Mouse (Mus musculus) gastrocnemius, adult 2 months (tissue): ENCODE measurements around the gene Thnsl2. TPM values are rescaled to one million over a fixed set of nuclear protein-coding genes. Genes with fewer than 3 reads are reported as not detected.

ENCODE experiments used
- DNase-seq: peaks from one replicate; pipeline ENCODE4 v3.0.0; 2022
- H3K27ac ChIP-seq: fragments of 200-600 bp; 2 replicates; pipeline ENCODE4 v1.8.1; 2022; ENCODE audit warnings: mild to moderate bottlenecking
- H3K4me3 ChIP-seq: fragments of 200-600 bp; 2 replicates; pipeline ENCODE4 v1.8.1; 2022; ENCODE audit warnings: mild to moderate bottlenecking, moderate library complexity
- CTCF ChIP-seq: fragments of 200-600 bp; IDR thresholded peaks from 2 replicates; pipeline ENCODE4 v1.8.1; 2022; ENCODE audit warnings: antibody characterized with exemption, mild to moderate bottlenecking, moderate library complexity
- intact Hi-C: fragments of 180-260 bp; cut with DNase I; formaldehyde crosslinking; loops from one replicate; pipeline ENCODE4 v1.15.1; 2025
- total RNA-seq, 2 experiments: library from RNA; stranded (reverse); gene quantifications; 2 replicates each; pipeline ENCODE4 v1.2.3; 2021

Thnsl2 gene
- total RNA-seq, 2 experiments from 2014 or later, result 5.3 to 8.2 TPM

- TF ChIP-seq CTCF, result no peak
- Histone ChIP-seq H3K27ac (no peak overlapping the region), H3K4me3 (no peak overlapping the region)
- DNase-seq, result no peak
- intact Hi-C loops, result no loop called here
Measured at GRCm38 (mm10) chr6:71081230-71081629, 63.0 kb downstream of the Thnsl2 start.

Other genes with a start within 250 kb of the Thnsl2 start
- gene Tex37, start 225.5 kb downstream of the Thnsl2 start, total RNA-seq, result not detected
- gene Foxi3, start 187.9 kb downstream of the Thnsl2 start, total RNA-seq, result not detected
- gene Fabp1, start 55.4 kb upstream of the Thnsl2 start, total RNA-seq, result not detected
- gene Krcc1, start 127.2 kb upstream of the Thnsl2 start, total RNA-seq, result 10 to 100 TPM; 23.7 to 33.6 TPM
- gene Smyd1, start 177.8 kb upstream of the Thnsl2 start, total RNA-seq, result 100 to 1,000 TPM; 370 to 385 TPM
- not detected for gene Cd8b1, start 178.3 kb upstream of the Thnsl2 start, total RNA-seq
- not detected for gene Cd8a, start 229.0 kb upstream of the Thnsl2 start, total RNA-seq